Mouse (Mus musculus) midbrain, embryonic 12.5 days (tissue): ENCODE measurements around the gene Hoxa2. TPM values are rescaled to one million over a fixed set of nuclear protein-coding genes. Genes with fewer than 3 reads are reported as not detected.

Experiments
- ATAC-seq: fragments of 200-750 bp; cut with Nextera tagmentation; 2 replicates; pipeline ENCODE4 v1.8.0; 2017; ENCODE audit warnings: low read depth, moderate TSS enrichment, moderate library complexity; ENCODE audit not compliant: low FRiP score
- H3K27ac ChIP-seq: fragments of 300-500 bp; sonication (generic); replicated peaks from 2 replicates; pipeline ENCODE4 v1.5.1; 2016; ENCODE audit warnings: mild to moderate bottlenecking
- H3K27me3 ChIP-seq: fragments of 300-500 bp; sonication (generic); 2 replicates; pipeline ENCODE4 v1.6.1; 2016; ENCODE audit warnings: mild to moderate bottlenecking
- H3K36me3 ChIP-seq: fragments of 300-500 bp; sonication (generic); 2 replicates; pipeline ENCODE4 v1.6.1; 2016
- H3K4me1 ChIP-seq: fragments of 300-500 bp; sonication (generic); 2 replicates; pipeline ENCODE4 v1.6.1; 2016
- H3K4me2 ChIP-seq: fragments of 300-500 bp; sonication (generic); replicated peaks from 2 replicates; pipeline ENCODE4 v1.6.1; 2016; ENCODE audit warnings: mild to moderate bottlenecking, moderate library complexity
- H3K4me3 ChIP-seq: fragments of 300-500 bp; sonication (generic); 2 replicates; pipeline ENCODE4 v1.5.1; 2016; ENCODE audit warnings: mild to moderate bottlenecking
- H3K9ac ChIP-seq: fragments of 300-500 bp; sonication (generic); replicated peaks from 2 replicates; pipeline ENCODE4 v1.6.1; 2016; ENCODE audit warnings: mild to moderate bottlenecking, moderate library complexity
- H3K9me3 ChIP-seq: fragments of 300-500 bp; sonication (generic); 2 replicates; pipeline ENCODE4 v1.6.1; 2016; ENCODE audit warnings: mild to moderate bottlenecking
- WGBS: fragments of 180-500 bp; shearing (Covaris S2); methylation state at CpG from one replicate; pipeline ENCODE4 v1.1.7; 2016; 5-methylcytosine and 5-hydroxymethylcytosine counted together
- polyA plus RNA-seq: library from polyadenylated mRNA; unstranded; fragments of >200 nt; fragmentation: Nextera tagmentation; extraction: Ambion mirVana; gene quantifications from 2 replicates; pipeline ENCODE4 v1.2.1, GENCODE M21; 2016

Hoxa2 gene
- polyA plus RNA-seq, 1 experiment from 2014 or later, result 0.13 TPM

DNA sequence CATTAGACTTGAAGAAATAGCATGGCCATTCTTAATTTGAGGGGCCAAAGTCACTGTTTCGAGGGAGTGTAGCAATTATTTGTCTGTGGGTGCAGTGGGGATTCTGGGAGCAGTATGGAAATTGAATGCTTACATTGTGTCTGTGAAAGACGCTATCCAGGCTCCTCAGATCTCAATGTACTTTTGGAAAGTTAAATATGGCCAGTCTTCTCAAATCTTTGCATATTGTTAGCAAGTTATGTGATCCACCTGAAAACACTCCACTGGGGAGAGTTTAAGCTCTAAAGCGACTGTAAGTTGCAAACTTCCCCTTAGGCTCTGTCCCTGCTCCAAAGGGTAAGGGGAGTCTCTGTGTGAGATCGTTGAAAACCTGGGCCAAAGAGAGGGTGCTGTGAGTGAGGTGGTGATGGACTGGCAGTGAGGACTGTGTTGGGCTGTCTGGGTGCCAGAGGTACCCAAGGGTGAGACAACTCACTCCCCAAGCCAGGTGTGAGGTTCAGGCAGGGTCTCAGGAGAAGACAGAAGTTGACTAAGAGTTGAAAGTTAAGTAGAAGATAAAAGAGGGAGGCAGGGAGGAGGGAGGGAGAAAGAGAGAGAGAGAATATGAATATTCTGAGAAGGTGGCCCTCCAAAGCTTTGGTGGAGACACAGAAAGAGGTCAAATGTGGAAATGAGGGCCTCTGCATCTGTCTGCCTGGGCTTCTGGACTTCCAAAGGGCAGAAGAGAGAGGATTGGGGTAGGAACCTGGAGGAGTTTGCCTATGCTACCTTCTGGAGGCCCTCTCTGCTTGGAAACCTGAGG is 42.5 kb upstream of the Hoxa2 start:
- no peak overlapping the region for H3K9ac ChIP-seq
- no peak overlapping the region for H3K4me3 ChIP-seq
- no peaks in the 10 kb centered on the region for H3K9me3 ChIP-seq
- no peak overlapping the region for H3K4me2 ChIP-seq
- peaks cover 98% of the 10 kb centered on the region for H3K27me3 ChIP-seq
- ATAC-seq, result no peak
- no peaks in the 10 kb centered on the region for H3K36me3 ChIP-seq
- peaks cover 17% of the 10 kb centered on the region; the same call in 1 of the 2 replicates for H3K4me1 ChIP-seq
- no peak overlapping the region for H3K27ac ChIP-seq
- WGBS, result 3% methylated on average over 4 of the region's 4 CpGs

GRCm38 (mm10) chr6:52205638-52206621 is 41.3 kb upstream of the Hoxa2 start:
- no peak for ATAC-seq
- Histone ChIP-seq H3K9ac (no peak overlapping the region), H3K4me1 (peaks cover 14% of the 10 kb centered on the region; the same call in 1 of the 2 replicates), H3K4me2 (no peak overlapping the region), H3K36me3 (no peaks in the 10 kb centered on the region), H3K27ac (no peak overlapping the region), H3K4me3 (no peak overlapping the region), H3K9me3 (no peaks in the 10 kb centered on the region), H3K27me3 (peaks cover 98% of the 10 kb centered on the region)
- WGBS, result under 1% methylated on average over 55 of the region's 55 CpGs

DNA sequence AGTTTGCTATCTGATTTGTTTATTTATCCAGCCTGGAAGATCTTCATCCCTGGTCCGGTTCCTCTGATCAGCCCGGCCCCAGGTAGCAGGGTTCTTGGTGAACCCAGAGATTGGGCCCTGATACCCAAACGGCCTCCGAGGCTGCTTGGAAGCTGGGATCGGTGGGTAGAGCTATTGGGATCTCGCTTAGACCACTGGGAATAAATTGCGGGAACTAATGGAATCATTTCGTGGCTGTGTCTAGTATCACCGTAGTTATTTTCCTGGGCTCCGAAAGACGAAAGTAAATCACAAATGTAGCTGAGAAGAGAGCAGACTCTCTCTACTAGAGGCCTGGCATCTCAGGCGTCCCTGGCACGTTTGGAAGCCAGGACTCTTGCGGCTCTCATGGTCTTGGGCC is 40.6 kb upstream of the Hoxa2 start:
- no peak for ATAC-seq
- peaks cover 99% of the 10 kb centered on the region for H3K27me3 ChIP-seq
- H3K9ac ChIP-seq, result no peak overlapping the region
- H3K36me3 ChIP-seq, result no peaks in the 10 kb centered on the region
- no peaks in the 10 kb centered on the region for H3K9me3 ChIP-seq
- peaks cover 14% of the 10 kb centered on the region; the same call in 1 of the 2 replicates for H3K4me1 ChIP-seq
- no peak overlapping the region for H3K4me3 ChIP-seq
- no peak overlapping the region for H3K4me2 ChIP-seq
- WGBS, result 5% methylated on average over 14 of the region's 14 CpGs
- no peak overlapping the region for H3K27ac ChIP-seq

DNA sequence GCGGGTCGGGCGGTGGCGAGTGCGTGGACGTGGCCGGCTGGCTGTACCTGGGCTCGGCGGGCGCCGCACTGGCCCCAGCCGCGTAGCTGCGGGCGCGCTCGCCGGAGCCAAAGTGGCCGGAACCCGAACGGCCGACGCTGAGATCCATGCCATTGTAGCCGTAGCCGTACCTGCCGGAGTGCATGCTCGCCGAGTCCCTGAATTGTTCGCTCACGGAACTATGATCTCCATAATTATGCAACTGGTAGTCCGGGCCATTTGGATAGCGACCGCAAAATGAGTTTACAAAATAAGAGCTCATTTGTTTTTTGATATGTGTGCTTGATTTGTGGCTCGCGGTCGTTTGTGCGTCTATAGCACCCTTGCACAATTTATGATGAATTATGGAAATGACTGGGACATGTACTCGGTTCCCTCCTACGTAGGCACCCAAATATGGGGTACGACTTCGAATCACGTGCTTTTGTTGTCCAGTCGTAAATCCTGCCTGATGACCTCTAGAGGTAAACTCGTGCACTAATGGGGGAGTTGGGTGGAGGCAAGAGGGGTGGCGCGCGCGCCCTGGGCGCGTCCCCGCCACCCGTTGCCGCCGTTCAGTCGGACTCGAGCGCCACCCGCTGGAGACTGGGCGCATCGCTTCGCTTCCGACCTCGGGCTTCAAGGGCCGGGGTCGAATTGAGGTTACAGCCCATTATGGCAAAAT is 39.6 kb upstream of the Hoxa2 start, which contains the start of gene Hoxa5:
Gene Hoxa5 (minus strand): TSS at position 538 of the 703 bp plus-strand sequence.
- peak within 1 kb of the TSS; percentile 28 for H3K4me3 ChIP-seq
- H3K27me3 ChIP-seq, result peaks cover 99% of the 10 kb centered on the region
- no peaks in the 10 kb centered on the region for H3K36me3 ChIP-seq
- under 1% methylated on average over 65 of the region's 65 CpGs for WGBS
- no peak for ATAC-seq
- peaks cover 14% of the 10 kb centered on the region; the same call in 1 of the 2 replicates for H3K4me1 ChIP-seq
- H3K4me2 ChIP-seq, result peak within 1 kb of the TSS; percentile 32
- no peak within 1 kb of the TSS for H3K9ac ChIP-seq
- no peak within 1 kb of the TSS for H3K27ac ChIP-seq
- no peaks in the 10 kb centered on the region for H3K9me3 ChIP-seq

DNA sequence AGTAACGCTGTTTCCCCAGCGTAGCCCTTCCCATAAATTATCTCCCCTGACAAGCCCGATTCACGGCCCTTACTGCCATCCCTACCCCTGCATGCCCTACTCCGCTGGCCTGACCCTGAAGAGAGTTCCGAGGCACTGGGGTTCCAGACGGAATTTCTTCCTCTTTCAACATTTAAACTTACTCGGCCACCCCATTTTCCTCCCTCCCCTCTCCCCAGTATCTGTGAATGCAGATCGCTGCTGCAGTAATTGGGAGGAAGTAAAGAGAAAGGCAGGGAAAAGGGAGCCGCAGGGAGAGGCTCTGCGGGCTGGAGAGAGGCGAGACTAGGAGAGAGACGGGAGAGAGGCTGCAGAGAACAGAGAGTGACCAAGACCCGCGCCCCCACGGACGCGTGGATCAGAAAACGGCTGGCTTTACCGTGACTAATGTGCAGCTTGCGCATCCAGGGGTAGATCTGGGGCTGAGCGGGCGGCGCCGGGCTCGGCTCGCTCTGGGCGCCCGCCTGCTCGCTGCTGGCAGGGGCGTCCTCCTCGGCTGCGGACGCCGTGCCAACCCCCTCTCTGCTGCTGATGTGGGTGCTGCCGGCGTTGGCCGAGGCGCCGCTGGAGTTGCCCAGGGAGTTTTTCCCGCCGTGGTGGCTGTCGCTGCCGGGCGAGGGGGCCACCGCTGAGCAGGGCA is 38.9 kb upstream of the Hoxa2 start:
- Histone ChIP-seq H3K27ac (no peak overlapping the region), H3K27me3 (peaks cover 99% of the 10 kb centered on the region), H3K4me2 (peak overlapping the region; percentile 32), H3K9ac (no peak overlapping the region), H3K9me3 (no peaks in the 10 kb centered on the region), H3K4me3 (peak overlapping the region; percentile 28), H3K4me1 (peaks cover 10% of the 10 kb centered on the region; the same call in 1 of the 2 replicates), H3K36me3 (no peaks in the 10 kb centered on the region)
- WGBS, result under 1% methylated on average over 39 of the region's 46 CpGs
- ATAC-seq, result no peak

GRCm38 (mm10) chr6:52203121-52203370 is 38.4 kb upstream of the Hoxa2 start:
- Histone ChIP-seq H3K9ac (no peak overlapping the region), H3K36me3 (no peaks in the 10 kb centered on the region), H3K4me3 (no peak overlapping the region), H3K4me2 (no peak overlapping the region), H3K27me3 (peaks cover 99% of the 10 kb centered on the region), H3K27ac (no peak overlapping the region), H3K9me3 (no peaks in the 10 kb centered on the region), H3K4me1 (peaks cover 10% of the 10 kb centered on the region; the same call in 1 of the 2 replicates)
- WGBS, result under 1% methylated on average over 10 of the region's 10 CpGs
- ATAC-seq, result no peak

- no peak overlapping the region for H3K4me2 ChIP-seq
- ATAC-seq, result no peak
- H3K9me3 ChIP-seq, result no peaks in the 10 kb centered on the region
- H3K27me3 ChIP-seq, result peaks cover 99% of the 10 kb centered on the region
- 2% methylated on average over 22 of the region's 22 CpGs for WGBS
- H3K36me3 ChIP-seq, result no peaks in the 10 kb centered on the region
- no peak overlapping the region for H3K9ac ChIP-seq
- H3K27ac ChIP-seq, result no peak overlapping the region
- no peak overlapping the region for H3K4me3 ChIP-seq
- H3K4me1 ChIP-seq, result peaks cover 10% of the 10 kb centered on the region; the same call in 1 of the 2 replicates
Observed at GRCm38 (mm10) chr6:52202362-52203120, 37.9 kb upstream of the Hoxa2 start.

- H3K27me3 ChIP-seq, result peaks cover 99% of the 10 kb centered on the region
- ATAC-seq, result no peak
- H3K4me1 ChIP-seq, result peaks cover 10% of the 10 kb centered on the region; the same call in 1 of the 2 replicates
- no peak overlapping the region for H3K9ac ChIP-seq
- no peak overlapping the region for H3K4me3 ChIP-seq
- 6% methylated on average over 1 of the region's 1 CpGs for WGBS
- no peak overlapping the region for H3K27ac ChIP-seq
- H3K4me2 ChIP-seq, result no peak overlapping the region
- H3K36me3 ChIP-seq, result no peaks in the 10 kb centered on the region
- H3K9me3 ChIP-seq, result no peaks in the 10 kb centered on the region
Observed at GRCm38 (mm10) chr6:52201269-52201668, 36.6 kb upstream of the Hoxa2 start.

DNA sequence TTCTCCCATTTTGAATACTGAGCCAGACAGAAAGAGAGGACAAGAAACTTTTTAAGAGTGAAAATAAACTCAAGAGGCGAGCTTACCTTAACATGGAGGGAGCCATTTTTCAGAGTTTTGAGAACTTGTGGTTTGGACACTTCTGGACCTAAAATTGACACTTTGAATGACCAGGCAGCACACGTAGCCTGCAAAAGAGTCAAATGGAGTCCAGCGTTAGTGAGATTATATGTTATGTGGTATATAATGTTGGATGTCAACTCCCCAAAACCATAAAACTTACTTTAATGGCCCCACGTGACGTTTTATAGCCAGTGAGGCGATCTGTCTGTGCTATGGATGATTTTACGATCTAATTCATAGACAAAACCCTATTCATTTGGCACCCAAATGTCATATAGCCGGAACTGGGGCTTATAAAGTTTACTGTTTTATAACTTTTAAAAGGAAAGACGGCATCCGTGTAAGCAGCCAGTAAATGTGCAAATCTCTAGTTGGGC is 36.2 kb upstream of the Hoxa2 start:
- Histone ChIP-seq H3K4me3 (no peak overlapping the region), H3K36me3 (no peaks in the 10 kb centered on the region), H3K27ac (no peak overlapping the region), H3K9ac (no peak overlapping the region), H3K27me3 (peaks cover 99% of the 10 kb centered on the region), H3K4me2 (no peak overlapping the region), H3K9me3 (no peaks in the 10 kb centered on the region), H3K4me1 (peaks cover 10% of the 10 kb centered on the region; the same call in 1 of the 2 replicates)
- no peak for ATAC-seq
- 6% methylated on average over 10 of the region's 10 CpGs for WGBS

- Histone ChIP-seq H3K9me3 (no peaks in the 10 kb centered on the region), H3K9ac (no peak overlapping the region), H3K4me2 (no peak overlapping the region), H3K4me1 (peaks cover 10% of the 10 kb centered on the region; the same call in 1 of the 2 replicates), H3K27ac (no peak overlapping the region), H3K27me3 (peaks cover 98% of the 10 kb centered on the region), H3K4me3 (no peak overlapping the region), H3K36me3 (no peaks in the 10 kb centered on the region)
- ATAC-seq, result no peak
- 1% methylated on average over 30 of the region's 30 CpGs for WGBS
Observed at GRCm38 (mm10) chr6:52200073-52200750, 35.6 kb upstream of the Hoxa2 start.
